Mouse (Mus musculus) brain, embryonic 14.5 days (tissue): Measurements from ENCODE around the gene Appl1.

Experiments
- CTCF ChIP-seq: fragments of 200-500 bp; IDR thresholded peaks from 2 replicates; pipeline ENCODE4 v1.5.1; 2012; ENCODE audit warnings: inconsistent platforms, mild to moderate bottlenecking, moderate library complexity, borderline replicate concordance; ENCODE audit not compliant: insufficient read depth, insufficient read length; ENCODE audit errors: extremely low read depth
- POLR2A ChIP-seq: fragments of 200-500 bp; IDR thresholded peaks from 2 replicates; pipeline ENCODE4 v1.6.1; 2012; ENCODE audit warnings: mild to moderate bottlenecking, inconsistent platforms, borderline replicate concordance; ENCODE audit not compliant: poor library complexity, insufficient read depth, insufficient read length, severe bottlenecking; ENCODE audit errors: extremely low read depth

GRCm38 (mm10) chr14:26911826-26912225 lies 59.2 kb downstream of the Appl1 start:
- TF ChIP-seq CTCF = no peak
- TF ChIP-seq POLR2A = no peak
